Mouse (Mus musculus): ENCODE results near the gene Taf5l.

Taf5l gene

GRCm38 (mm10) chr8:123959473-123959872 is 61.7 kb downstream of the Taf5l start:
- DNase-seq = no peak

GRCm38 (mm10) chr8:123958130-123958529 is 63.1 kb downstream of the Taf5l start:
- DNase-seq = no peak

- DNase-seq = peak; percentile 51 to 53
These were observed 67.0 kb downstream of the Taf5l start for GRCm38 (mm10) chr8:123954246-123954645.

- peak; percentile 60 to 70 for DNase-seq
These were observed 67.5 kb downstream of the Taf5l start for GRCm38 (mm10) chr8:123953686-123954085.

GRCm38 (mm10) chr8:123950077-123950802 is 71.0 kb downstream of the Taf5l start:
- DNase-seq = peak; percentile 80 to 84

GRCm38 (mm10) chr8:123949686-123949986 is 71.6 kb downstream of the Taf5l start:
- no peak for DNase-seq

- peak; percentile 100 for DNase-seq
These were observed 72.1 kb downstream of the Taf5l start, which contains the start of gene Nup133 for GRCm38 (mm10) chr8:123948942-123949685. Gene Nup133 (minus strand): TSS chr8:123949265.

Data from B cell, adult 2 months (primary cell).